In genomic region chr5:72636122-72636521, GRCm38 (mm10) we compare ENCODE assay signal across 1 mouse cellular context.
TF ChIP-seq lines count a peak whose summit lies in the region.

No protein-coding gene starts in this region.

TF ChIP-seq in MEL, 35 proteins besides CTCF, POLR2A, EP300 and RAD21 (continued from another document):
- 0 out of 2 replicates have a peak, but pooled peaks have one; percentile 53 for TF ChIP-seq MAZ (IDR thresholded peaks at IDR 0.05; ENCODE audit: low read depth, low read length)
- TF ChIP-seq JUND (IDR thresholded peaks at IDR 0.05; ENCODE audit: low read depth, low read length), result no peak
- peak; percentile 71 for TF ChIP-seq ELF1 (IDR thresholded peaks at IDR 0.05; ENCODE audit: low read depth, low read length)
- peak; percentile 58 for TF ChIP-seq GATA1 (IDR thresholded peaks at IDR 0.05; ENCODE audit: low read depth, low read length)
- TF ChIP-seq TCF12 (IDR thresholded peaks at IDR 0.05; ENCODE audit: low read depth, low read length), result peak; percentile 35; the same call in 1 of the 2 replicates
- TF ChIP-seq CHD1 (IDR thresholded peaks at IDR 0.05; ENCODE audit: low read depth, low read length), result no peak
- no peak for TF ChIP-seq ZMIZ1 (IDR thresholded peaks at IDR 0.05; ENCODE audit: low read depth, low read length)
- TF ChIP-seq MAX (IDR thresholded peaks at IDR 0.05; ENCODE audit: low read length), result peak; percentile 72
- no peak for TF ChIP-seq E2F4 (IDR thresholded peaks at IDR 0.05; ENCODE audit: borderline replicate concordance, low read depth, low read length)
